Mouse (Mus musculus) kidney, embryonic 16.5 days (tissue): ENCODE measurements around the gene Wdr48. TPM values are rescaled to one million over a fixed set of nuclear protein-coding genes. Genes with fewer than 3 reads are reported as not detected.

Experiments used
- ATAC-seq: fragments of 200-750 bp; cut with Nextera tagmentation; 2 replicates; pipeline ENCODE4 v1.8.0; 2017; ENCODE audit warnings: moderate TSS enrichment; ENCODE audit not compliant: low FRiP score, low TSS enrichment
- H3K27ac ChIP-seq: fragments of 300-500 bp; sonication (generic); 2 replicates; pipeline ENCODE4 v1.5.1; 2014; ENCODE audit warnings: low read length
- H3K27me3 ChIP-seq: fragments of 300-500 bp; sonication (generic); 2 replicates; pipeline ENCODE4 v1.6.1; 2014; ENCODE audit warnings: low read length, control low read depth, mixed read lengths; ENCODE audit not compliant: insufficient read depth
- H3K36me3 ChIP-seq: fragments of 300-500 bp; sonication (generic); 2 replicates; pipeline ENCODE4 v1.6.1; 2014; ENCODE audit warnings: low read length, control low read depth, mixed read lengths; ENCODE audit not compliant: insufficient read depth
- H3K4me1 ChIP-seq: fragments of 300-500 bp; sonication (generic); 2 replicates; pipeline ENCODE4 v1.6.1; 2014; ENCODE audit warnings: low read length, control low read depth, mixed read lengths; ENCODE audit not compliant: insufficient read depth
- H3K4me2 ChIP-seq: fragments of 300-500 bp; sonication (generic); replicated peaks from 2 replicates; pipeline ENCODE4 v1.6.1; 2014; ENCODE audit warnings: low read depth, low read length
- H3K4me3 ChIP-seq: fragments of 300-500 bp; sonication (generic); 2 replicates; pipeline ENCODE4 v1.5.1; 2014; ENCODE audit warnings: mild to moderate bottlenecking, low read length
- H3K9ac ChIP-seq: fragments of 300-500 bp; sonication (generic); replicated peaks from 2 replicates; pipeline ENCODE4 v1.6.1; 2014; ENCODE audit warnings: low read length
- H3K9me3 ChIP-seq: fragments of 300-500 bp; sonication (generic); 2 replicates; pipeline ENCODE4 v1.6.1; 2016; ENCODE audit warnings: low read length, control low read depth
- WGBS: fragments of 180-500 bp; shearing (Covaris S2); extraction: QIAGEN DNeasy Blood & Tissue Kit; methylation state at CpG from one replicate; pipeline ENCODE4 v1.1.7; 2014; 5-methylcytosine and 5-hydroxymethylcytosine counted together
- polyA plus RNA-seq: library from polyadenylated mRNA; unstranded; fragments of >200 nt; fragmentation: Nextera tagmentation; extraction: Ambion mirVana; gene quantifications from 2 replicates; pipeline ENCODE4 v1.2.1, GENCODE M21; 2015

Gene Wdr48
- polyA plus RNA-seq, 1 experiment from 2014 or later, result 56.5 TPM

GRCm38 (mm10) chr9:119973869-119974520 lies 79.3 kb downstream of the Wdr48 start:
- Histone ChIP-seq H3K27me3 (no peaks in the 10 kb centered on the region), H3K36me3 (peaks cover 27% of the 10 kb centered on the region), H3K9me3 (no peaks in the 10 kb centered on the region), H3K4me3 (no peak overlapping the region), H3K27ac (no peak overlapping the region), H3K9ac (no peak overlapping the region), H3K4me1 (peaks cover 39% of the 10 kb centered on the region), H3K4me2 (no peak overlapping the region)
- whole genome bisulfite sequencing, result 93% methylated on average over 27 of the region's 27 CpGs
- no peak for ATAC-seq

GRCm38 (mm10) chr9:119974609-119975008 lies 79.9 kb downstream of the Wdr48 start:
- peaks cover 40% of the 10 kb centered on the region for H3K4me1 ChIP-seq

GRCm38 (mm10) chr9:119975286-119975685 lies 80.6 kb downstream of the Wdr48 start:
- 89% methylated on average over 4 of the region's 4 CpGs for WGBS
- Histone ChIP-seq H3K27me3 (no peaks in the 10 kb centered on the region), H3K9ac (no peak overlapping the region), H3K4me1 (peaks cover 40% of the 10 kb centered on the region), H3K4me3 (no peak overlapping the region), H3K9me3 (no peaks in the 10 kb centered on the region), H3K36me3 (peaks cover 27% of the 10 kb centered on the region), H3K27ac (no peak overlapping the region), H3K4me2 (no peak overlapping the region)
- ATAC-seq, result no peak

More at GRCm38 (mm10) chr9:119974609-119975008, 79.9 kb downstream of the Wdr48 start:
- Histone ChIP-seq H3K4me2 (no peak overlapping the region), H3K36me3 (peaks cover 27% of the 10 kb centered on the region), H3K9ac (no peak overlapping the region), H3K4me3 (no peak overlapping the region), H3K9me3 (no peaks in the 10 kb centered on the region), H3K27ac (no peak overlapping the region), H3K27me3 (no peaks in the 10 kb centered on the region)
- 82% methylated on average over 5 of the region's 5 CpGs for WGBS
- no peak for ATAC-seq

Other genes with a start within 250 kb of the Wdr48 start
- 0.02 TPM in 1 of 2 replicates, not detected in the other for gene Scn10a, start 175.6 kb upstream of the Wdr48 start, polyA plus RNA-seq
- gene Scn11a, start 69.4 kb upstream of the Wdr48 start, polyA plus RNA-seq, result 0.05 and 0.09 TPM in 2 replicates
- 28.0 and 29.5 TPM in 2 replicates for gene Gorasp1, start 42.7 kb downstream of the Wdr48 start, polyA plus RNA-seq
- 0.20 and 0.35 TPM in 2 replicates for gene Ttc21a, start 42.7 kb downstream of the Wdr48 start, polyA plus RNA-seq
- 7.1 and 8.7 TPM in 2 replicates for gene Csrnp1, start 89.8 kb downstream of the Wdr48 start, polyA plus RNA-seq
- 0.22 and 0.23 TPM in 2 replicates for gene Xirp1, start 128.7 kb downstream of the Wdr48 start, polyA plus RNA-seq
- gene Cx3cr1, start 175.0 kb downstream of the Wdr48 start, polyA plus RNA-seq, result 5.3 and 7.9 TPM in 2 replicates
- gene Ccr8, start 197.2 kb downstream of the Wdr48 start, polyA plus RNA-seq, result not detected in 2 replicates
- 36.3 and 37.0 TPM in 2 replicates for gene Slc25a38, start 215.5 kb downstream of the Wdr48 start, polyA plus RNA-seq
- 1,478 and 1,498 TPM in 2 replicates for gene Rpsa, start 232.8 kb downstream of the Wdr48 start, polyA plus RNA-seq